Mouse (Mus musculus): ENCODE data around the gene D130043K22Rik. TPM values are rescaled to one million over a fixed set of nuclear protein-coding genes. Genes with fewer than 3 reads are reported as not detected.
A peak's percentile ranks its signal among the peaks of the same experiment; 100 is the strongest.

The D130043K22Rik gene
- 10 to 100 TPM; 21.6 to 29.6 (median 26.5) TPM for total RNA-seq (2022)

DNA sequence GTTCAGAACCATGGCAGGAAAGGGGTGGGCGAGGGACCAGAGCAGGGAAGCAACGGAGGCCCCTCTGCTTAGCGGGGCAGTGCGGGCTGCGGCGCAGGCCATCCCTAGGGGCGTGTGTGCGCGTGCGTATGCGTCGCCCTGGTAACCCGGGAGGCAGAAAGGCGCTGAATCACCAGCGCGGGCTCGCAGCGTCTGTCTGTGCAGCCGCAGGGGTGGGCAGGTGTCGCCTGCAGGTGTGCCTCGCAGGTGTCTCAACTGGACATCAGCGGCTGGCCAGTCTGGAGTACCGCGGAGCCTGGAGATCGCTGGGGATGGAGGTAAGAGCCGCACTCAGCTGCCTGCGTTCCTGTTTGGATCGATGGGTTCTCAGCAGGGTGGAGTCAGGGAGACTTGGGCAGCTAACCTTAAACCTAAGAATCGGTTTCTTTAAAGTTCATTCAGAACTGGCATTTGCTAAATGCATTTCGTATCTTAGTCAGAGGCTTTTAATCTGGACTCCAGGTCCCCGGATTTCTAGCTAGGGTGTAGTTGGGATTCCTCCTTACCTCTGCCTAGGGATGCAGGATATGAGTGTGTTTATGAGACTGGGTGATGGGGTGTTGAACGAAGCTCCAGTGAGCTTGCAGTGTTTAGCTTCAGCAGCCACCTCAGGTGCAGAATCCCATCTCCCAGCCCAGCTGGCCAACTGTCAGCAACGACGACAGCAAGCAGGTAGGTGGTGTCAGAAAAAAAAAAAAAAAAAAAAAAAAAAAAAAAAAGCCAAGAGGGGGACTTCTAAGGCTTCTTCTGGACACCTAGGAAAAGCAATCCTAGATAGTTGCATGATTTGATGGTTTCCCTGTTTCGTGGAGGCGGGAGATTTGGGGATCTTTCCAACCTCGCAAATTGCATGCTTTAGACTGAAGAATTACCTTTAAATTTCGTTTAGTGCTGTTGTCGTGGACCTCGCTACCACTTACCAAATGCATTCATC lies at the start of gene D130043K22Rik:
Gene D130043K22Rik, plus strand, starts transcription at position 153 of the 973 bp plus-strand sequence.
- peak; percentile 56 to 65 for DNase-seq (ENCODE audit: low spot score in 2 of 2)

- DNase-seq (ENCODE audit: low spot score in 2 of 2), result no peak
These were observed 46.2 kb upstream of the D130043K22Rik start for GRCm38 (mm10) chr13:24798686-24799085.

GRCm38 (mm10) chr13:24799378-24799777 lies 45.6 kb upstream of the D130043K22Rik start:
- DNase-seq (ENCODE audit: low spot score in 2 of 2), result no peak

DNA sequence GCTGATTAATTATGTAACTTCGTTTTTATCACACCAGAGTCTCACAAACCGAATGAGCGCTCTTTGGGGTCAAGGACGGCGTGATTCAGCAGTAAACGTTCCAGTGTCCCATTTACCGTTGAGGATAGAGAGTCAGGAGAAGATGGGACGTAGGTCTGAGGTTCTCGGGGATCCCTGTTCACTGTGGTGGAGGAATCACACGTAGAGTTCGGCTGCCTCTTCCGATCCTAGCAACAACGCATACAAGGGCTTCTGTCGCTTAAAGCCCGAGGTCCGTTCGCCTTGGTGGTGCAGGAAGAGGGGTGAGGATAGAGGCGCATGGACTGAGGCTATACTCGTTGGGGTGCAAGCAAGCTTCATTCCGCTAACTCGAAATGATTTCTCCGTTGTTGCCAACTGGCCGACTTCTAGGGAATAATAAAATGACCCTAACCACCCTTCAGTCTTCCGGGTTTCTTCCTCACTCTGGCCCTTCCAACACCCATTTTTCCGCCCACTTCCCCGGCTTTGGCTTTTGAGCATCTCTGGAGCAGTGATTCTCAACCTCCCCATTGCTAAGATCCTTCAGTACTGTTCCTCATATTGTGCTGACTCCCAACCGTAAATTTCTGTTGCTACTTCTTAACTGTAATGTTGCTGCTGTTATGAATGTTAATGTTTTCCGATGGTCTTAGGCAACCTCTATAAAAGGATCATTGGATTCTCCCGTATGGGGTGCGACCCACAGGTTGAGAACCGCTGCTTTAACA lies 44.8 kb upstream of the D130043K22Rik start:
- peak; percentile 39 to 43 for DNase-seq (ENCODE audit: low spot score in 2 of 2)

GRCm38 (mm10) chr13:24800674-24801307 lies 44.1 kb upstream of the D130043K22Rik start:
- peak; percentile 92 to 97 for DNase-seq (ENCODE audit: low spot score in 2 of 2)

DNA sequence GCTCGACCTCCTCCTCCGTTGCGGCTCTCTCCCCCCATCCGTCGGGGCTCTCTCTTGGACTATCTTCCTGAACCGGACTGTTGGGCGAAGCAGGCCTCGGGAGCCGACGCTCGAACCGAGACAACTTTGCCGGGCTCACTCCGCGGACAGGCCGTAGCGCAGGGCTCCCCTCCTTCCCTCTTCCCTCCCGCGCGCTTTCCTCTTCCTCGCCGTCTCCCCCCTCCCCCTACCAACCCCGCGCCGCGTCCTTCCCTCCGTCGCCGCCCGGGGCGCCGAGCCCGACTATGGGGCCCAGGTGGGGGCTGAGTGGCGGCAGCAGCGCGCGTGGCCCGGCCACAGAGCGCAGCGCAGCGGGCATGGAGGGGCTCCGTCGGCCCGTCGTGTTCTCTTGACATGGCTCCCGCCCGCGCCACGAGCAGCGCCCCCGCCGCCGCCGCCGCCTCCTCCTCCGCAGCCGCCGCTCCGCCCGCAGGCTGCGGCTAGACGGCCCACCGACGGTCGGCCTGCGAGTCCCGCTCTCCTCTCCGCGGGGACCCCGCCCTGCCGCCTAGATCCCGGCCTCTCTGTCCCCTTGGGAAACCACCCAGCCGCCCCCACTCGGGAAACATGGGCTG lies 43.5 kb upstream of the D130043K22Rik start, which contains the start of gene BC005537:
Gene BC005537, plus strand, starts transcription at position 350 of the 614 bp plus-strand sequence.
- peak in 1 of 2 experiments; percentile 31 for DNase-seq (ENCODE audit: low spot score in 2 of 2)

- DNase-seq (ENCODE audit: low spot score in 2 of 2), result peak in 1 of 2 experiments; percentile 13
These were observed 42.7 kb upstream of the D130043K22Rik start for GRCm38 (mm10) chr13:24802131-24802691.

DNA sequence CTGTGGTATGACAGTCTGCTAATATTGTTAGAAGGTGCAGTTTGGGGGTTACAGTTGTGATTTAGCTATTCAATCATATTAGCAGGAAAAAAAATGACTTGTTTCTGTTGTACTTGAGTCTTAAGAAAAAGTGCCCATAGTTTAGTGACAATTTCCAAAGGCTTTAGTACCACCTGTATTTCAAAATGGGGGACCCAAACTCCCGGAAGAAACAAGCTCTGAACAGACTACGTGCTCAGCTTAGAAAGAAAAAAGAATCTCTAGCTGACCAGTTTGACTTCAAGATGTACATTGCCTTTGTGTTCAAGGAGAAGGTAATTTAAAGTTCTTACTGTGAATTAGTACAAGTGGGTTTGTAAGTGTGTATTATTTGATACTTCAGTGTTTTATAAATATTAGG lies 41.7 kb upstream of the D130043K22Rik start:
- no peak for DNase-seq (ENCODE audit: low spot score in 2 of 2)

DNA sequence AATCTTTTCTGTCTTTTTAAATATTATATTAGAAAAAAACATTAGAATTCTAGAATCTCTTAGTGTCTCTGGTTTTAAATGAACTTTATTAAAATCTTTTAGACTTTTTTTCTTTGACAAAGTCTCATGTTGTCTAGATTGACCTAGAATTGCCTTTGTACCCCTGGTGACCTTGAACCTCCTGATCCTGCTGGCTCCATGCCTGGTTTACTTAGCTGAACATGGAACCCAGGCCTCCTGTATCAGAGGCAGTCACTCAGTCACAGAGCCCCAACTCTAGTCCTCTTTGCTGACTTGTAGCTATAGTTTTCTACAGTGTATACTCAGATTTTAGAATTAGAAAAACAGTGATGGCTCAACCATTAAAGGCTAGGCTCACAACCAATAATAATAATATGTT lies 38.9 kb upstream of the D130043K22Rik start:
- no peak for DNase-seq (ENCODE audit: low spot score in 2 of 2)

GRCm38 (mm10) chr13:24812521-24812920 lies 32.4 kb upstream of the D130043K22Rik start:
- DNase-seq (ENCODE audit: low spot score in 2 of 2), result no peak

GRCm38 (mm10) chr13:24814616-24815015 lies 30.3 kb upstream of the D130043K22Rik start:
- no peak for DNase-seq (ENCODE audit: low spot score in 2 of 2)

DNA sequence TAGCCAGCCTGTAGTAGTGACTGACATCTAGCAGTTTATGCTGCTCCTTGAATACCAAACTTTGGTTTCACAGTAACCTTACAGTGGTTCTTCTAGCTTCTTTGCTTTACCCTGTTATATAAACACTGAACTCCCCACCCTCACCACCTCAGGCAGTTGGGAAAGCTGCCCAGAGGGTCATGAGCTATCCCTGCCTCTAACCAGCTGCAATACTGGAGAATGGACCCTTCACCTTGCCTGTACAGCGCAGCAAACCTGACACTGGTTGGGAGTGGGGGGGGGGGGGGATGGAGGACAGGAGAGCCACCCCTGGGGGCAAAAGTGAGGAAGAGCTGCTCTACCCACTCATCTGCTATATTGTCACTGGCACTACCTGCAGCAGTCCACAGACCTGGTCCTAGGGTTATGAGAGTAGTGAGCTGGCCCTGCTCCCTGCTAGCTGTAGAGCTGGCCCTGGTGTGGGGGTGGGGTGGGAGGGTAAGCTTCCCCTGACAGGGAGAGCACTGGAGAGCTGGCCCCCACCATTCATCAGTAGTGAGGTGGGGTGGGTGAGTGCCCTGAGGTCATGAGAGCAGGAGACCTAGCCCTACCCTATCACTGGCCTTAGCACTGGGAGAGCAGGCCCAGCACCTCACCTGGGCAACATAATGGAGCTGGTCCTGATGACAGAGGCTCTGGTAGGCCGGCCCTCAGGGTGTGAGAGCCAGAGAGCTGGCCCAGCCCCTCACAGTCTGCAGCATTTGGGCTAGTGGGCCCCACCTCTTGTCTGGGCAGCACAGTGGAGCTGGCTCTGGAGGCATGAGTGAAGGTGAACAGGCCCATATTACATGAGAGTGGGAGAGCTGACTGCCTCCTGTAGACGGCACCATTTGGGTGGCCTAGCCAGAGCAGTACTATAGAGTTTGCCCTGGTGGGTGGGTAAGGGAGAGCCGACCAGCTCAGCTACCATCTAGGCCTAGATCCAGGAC lies 28.5 kb upstream of the D130043K22Rik start:
- no peak for DNase-seq (ENCODE audit: low spot score in 2 of 2)

GRCm38 (mm10) chr13:24819931-24820330 lies 25.0 kb upstream of the D130043K22Rik start:
- no peak for DNase-seq (ENCODE audit: low spot score in 2 of 2)

GRCm38 (mm10) chr13:24822663-24823343 lies 22.1 kb upstream of the D130043K22Rik start:
- DNase-seq (ENCODE audit: low spot score in 2 of 2), result peak; percentile 50 to 66

- no peak for DNase-seq (ENCODE audit: low spot score in 2 of 2)
These were observed 20.3 kb upstream of the D130043K22Rik start for GRCm38 (mm10) chr13:24824647-24825046.

DNA sequence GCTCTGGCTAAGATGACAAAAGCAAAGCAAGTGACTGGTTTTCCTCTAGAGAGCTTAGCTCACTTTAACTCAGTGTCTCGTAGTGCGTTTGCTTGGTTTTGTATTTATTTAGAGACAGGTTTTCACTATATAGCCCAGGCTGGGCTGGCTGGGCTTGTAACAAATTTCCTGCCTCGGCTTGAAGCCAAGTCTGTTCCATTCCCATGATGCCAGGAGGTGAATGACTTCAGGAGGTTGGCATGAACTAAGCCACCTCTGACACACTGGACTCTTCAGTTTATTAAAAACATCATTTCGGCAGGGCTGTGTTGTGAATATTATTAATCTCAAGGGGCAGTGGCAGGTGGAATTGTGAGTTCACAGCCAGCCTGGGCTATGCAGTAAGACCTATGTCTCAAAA lies 19.3 kb upstream of the D130043K22Rik start:
- no peak for DNase-seq (ENCODE audit: low spot score in 2 of 2)

DNA sequence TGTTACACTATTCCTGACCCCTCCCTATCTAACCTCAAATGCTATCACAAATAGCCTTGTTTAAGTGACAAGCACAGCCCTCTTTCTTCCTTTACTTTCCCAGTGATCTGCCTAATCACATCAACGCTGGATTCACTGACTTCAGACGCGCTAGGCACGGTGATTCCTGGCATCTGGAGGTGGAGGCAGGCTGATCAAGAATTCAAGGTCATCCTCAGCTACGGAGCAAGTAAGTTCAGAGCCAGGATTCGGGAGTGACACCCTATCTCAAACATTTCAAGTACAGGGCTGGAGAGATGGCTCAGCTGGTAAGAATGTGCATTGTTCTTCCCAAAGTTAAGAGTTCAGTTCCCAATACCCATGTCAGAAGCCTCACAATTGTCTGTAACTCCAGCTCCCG lies 18.8 kb upstream of the D130043K22Rik start:
- no peak for DNase-seq (ENCODE audit: low spot score in 2 of 2)

- DNase-seq (ENCODE audit: low spot score in 2 of 2), result no peak
These were observed 14.1 kb upstream of the D130043K22Rik start for GRCm38 (mm10) chr13:24830756-24831352.
